Mouse (Mus musculus): ENCODE data around the gene Nthl1.

DNA sequence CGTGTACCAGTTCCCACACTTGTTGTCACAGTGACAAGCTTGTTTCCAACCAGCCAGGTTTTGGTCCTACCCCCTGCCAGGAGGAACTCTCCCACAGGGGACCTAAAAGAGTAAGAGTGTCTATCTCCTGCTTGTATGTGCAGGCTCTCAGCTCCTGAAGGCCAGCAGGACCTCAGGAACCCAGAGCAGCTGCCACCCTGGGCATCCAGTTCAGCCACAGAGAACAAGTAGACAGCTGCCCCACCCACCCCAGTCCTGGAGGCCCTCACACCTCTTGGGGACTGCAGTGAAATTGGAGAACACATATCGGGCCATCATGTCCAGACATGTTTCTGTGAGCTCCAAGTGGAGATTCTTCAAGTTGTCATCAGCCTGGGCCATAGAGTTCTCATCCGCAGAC lies 27.9 kb upstream of the Nthl1 start:
- TF ChIP-seq CTCF (IDR thresholded peaks at IDR 0.05; ENCODE audit: control insufficient read depth, insufficient read depth, low read length) (no peak), POLR2A (IDR thresholded peaks at IDR 0.05; ENCODE audit: borderline replicate concordance, control insufficient read depth, low read depth, low read length) (no peak)
